In genomic region chr19:8941136-8941514, GRCm38 (mm10) we compare ENCODE assay signal across 8 mouse cellular contexts. TPM values are rescaled to one million over a fixed set of nuclear protein-coding genes. Genes with fewer than 3 reads are reported as not detected.
DNase-seq lines count a peak whose midpoint lies in the region; ATAC-seq and TF ChIP-seq lines count a peak whose summit lies in the region.

No protein-coding gene starts in this region.

- H3K36me3 ChIP-seq in heart, embryonic 13.5 days, result peaks cover 58% of the 10 kb centered on the region
- H3K36me3 ChIP-seq in ES-Bruce4 (ENCODE audit: control insufficient read depth, insufficient read depth, low read length, poor library complexity, severe bottlenecking), result peaks cover 13% of the 10 kb centered on the region
- peaks cover 15% of the 10 kb centered on the region for H3K36me3 ChIP-seq in forebrain, embryonic 15.5 days
- peaks cover 21% of the 10 kb centered on the region for H3K36me3 ChIP-seq in liver, embryonic 16.5 days (ENCODE audit: control insufficient read depth, insufficient read depth)

- 33% methylated on average over 10 of the region's 10 CpGs for WGBS in heart, embryonic 13.5 days
- 34% methylated on average over 10 of the region's 10 CpGs for WGBS in forebrain, embryonic 15.5 days
- 49% methylated on average over 10 of the region's 10 CpGs for WGBS in liver, embryonic 16.5 days (ENCODE audit: insufficient replicate concordance)

- no peak for TF ChIP-seq EP300 in ES-Bruce4 (IDR thresholded peaks at IDR 0.05; ENCODE audit: insufficient read depth, low read depth, low read length)

- peak overlapping the region; percentile 77 for H3K27ac ChIP-seq in heart, embryonic 13.5 days (replicated peaks)
- peak overlapping the region; percentile 28 for H3K27ac ChIP-seq in ES-Bruce4 (ENCODE audit: insufficient read depth, low read length)
- peak overlapping the region; percentile 95 for H3K27ac ChIP-seq in forebrain, embryonic 15.5 days (replicated peaks)
- H3K27ac ChIP-seq in liver, embryonic 16.5 days (ENCODE audit: low read length), result peak overlapping the region; percentile 98

- no peaks in the 10 kb centered on the region for H3K9me3 ChIP-seq in heart, embryonic 13.5 days
- H3K9me3 ChIP-seq in ES-Bruce4 (replicated peaks; ENCODE audit: control insufficient read depth, insufficient read depth, low read length, poor library complexity, severe bottlenecking), result no peaks in the 10 kb centered on the region
- no peaks in the 10 kb centered on the region for H3K9me3 ChIP-seq in forebrain, embryonic 15.5 days
- H3K9me3 ChIP-seq in liver, embryonic 16.5 days (replicated peaks; ENCODE audit: control insufficient read depth, low read length), result no peaks in the 10 kb centered on the region

- H3K4me1 ChIP-seq in heart, embryonic 13.5 days, result peaks cover 39% of the 10 kb centered on the region
- H3K4me1 ChIP-seq in ES-Bruce4 (ENCODE audit: control insufficient read depth, insufficient read depth, low read length), result peaks cover 2% of the 10 kb centered on the region
- peaks cover 40% of the 10 kb centered on the region for H3K4me1 ChIP-seq in forebrain, embryonic 15.5 days
- peaks cover 41% of the 10 kb centered on the region for H3K4me1 ChIP-seq in liver, embryonic 16.5 days (ENCODE audit: control insufficient read depth, low read depth, low read length)

- no peak for ATAC-seq in heart, embryonic 13.5 days (ENCODE audit: extremely low read depth, insufficient number of reproducible peaks, low FRiP score, low TSS enrichment)
- ATAC-seq in forebrain, embryonic 15.5 days (replicated peaks), result peak; percentile 18; the same call in 1 of the 2 replicates
- no peak for ATAC-seq in liver, embryonic 16.5 days (ENCODE audit: low read depth)

- no peak for TF ChIP-seq POLR2A in ES-Bruce4 (IDR thresholded peaks at IDR 0.05; ENCODE audit: insufficient read depth, low read length)

- peak overlapping the region; percentile 92 for H3K4me3 ChIP-seq in heart, embryonic 13.5 days
- peak overlapping the region; percentile 16 for H3K4me3 ChIP-seq in ES-Bruce4 (ENCODE audit: low read depth, low read length)
- H3K4me3 ChIP-seq in forebrain, embryonic 15.5 days, result peak overlapping the region; percentile 100
- H3K4me3 ChIP-seq in liver, embryonic 16.5 days (ENCODE audit: low read depth, low read length), result peak overlapping the region; percentile 78

- H3K4me2 ChIP-seq in heart, embryonic 13.5 days, result peak overlapping the region; percentile 82
- H3K4me2 ChIP-seq in forebrain, embryonic 15.5 days (replicated peaks), result peak overlapping the region; percentile 68
- H3K4me2 ChIP-seq in liver, embryonic 16.5 days (ENCODE audit: low read depth, low read length), result peak overlapping the region; percentile 80

- H3K27me3 ChIP-seq in heart, embryonic 13.5 days (replicated peaks), result no peaks in the 10 kb centered on the region
- no peaks in the 10 kb centered on the region for H3K27me3 ChIP-seq in ES-Bruce4 (ENCODE audit: control insufficient read depth, insufficient read depth, low read length, poor library complexity, severe bottlenecking)
- H3K27me3 ChIP-seq in forebrain, embryonic 15.5 days, result no peaks in the 10 kb centered on the region
- no peaks in the 10 kb centered on the region for H3K27me3 ChIP-seq in liver, embryonic 16.5 days (ENCODE audit: control insufficient read depth, insufficient read depth, low read depth, low read length)

- peak overlapping the region; percentile 98 for H3K9ac ChIP-seq in heart, embryonic 13.5 days
- peak overlapping the region; percentile 84 for H3K9ac ChIP-seq in ES-Bruce4 (ENCODE audit: low read depth, poor library complexity, severe bottlenecking)
- peak overlapping the region; percentile 99 for H3K9ac ChIP-seq in forebrain, embryonic 15.5 days (replicated peaks)
- H3K9ac ChIP-seq in liver, embryonic 16.5 days (ENCODE audit: low read depth, low read length), result peak overlapping the region; percentile 96

- DNase-seq in heart, adult 8-10 months (ENCODE audit: low spot score), result no peak
- DNase-seq in layer of hippocampus, postnatal 25 days (ENCODE audit: extremely low spot score in 1 of 2, low spot score in 1 of 2), result no peak
- DNase-seq in adrenal gland, adult 18-20 months (ENCODE audit: low spot score in 2 of 2), result no peak
- DNase-seq in gastrocnemius, postnatal 10 days, result no peak

- no peak for TF ChIP-seq CTCF in ES-Bruce4 (IDR thresholded peaks at IDR 0.05; ENCODE audit: low read depth, low read length)

RNA-seq across cellular contexts. Expression of gene Mta2, which starts 0.6 kb away (rescaled TPM):
- polyA plus RNA-seq in heart, embryonic 13.5 days (2015; fragmentation: Nextera tagmentation; extraction: Ambion mirVana), result 83.6 and 88.0 TPM in 2 replicates
- total RNA-seq in heart, adult 8-10 months (2022), result 10 to 100 TPM; 28.2 to 33.7 (median 30.4) TPM
- polyA plus RNA-seq in ES-Bruce4 (2011; ENCODE audit: insufficient read depth, insufficient read length, low read depth, missing spikeins), result 106 and 108 TPM in 2 replicates
- 171 and 175 TPM in 2 replicates for polyA plus RNA-seq in forebrain, embryonic 15.5 days (2015; fragmentation: Nextera tagmentation; extraction: Ambion mirVana)
- polyA plus RNA-seq in liver, embryonic 16.5 days (2015; fragmentation: Nextera tagmentation; extraction: Ambion mirVana), result 73.9 and 82.3 TPM in 2 replicates
- 10 to 100 TPM; 51.2 to 58.4 TPM for total RNA-seq in layer of hippocampus, postnatal 25 days (2021)
- 10 to 100 TPM; 81.1 to 89.8 TPM for total RNA-seq in adrenal gland, adult 18-20 months (2021)
- 10 to 100 TPM; 37.7 to 49.7 TPM for total RNA-seq in gastrocnemius, postnatal 10 days (2021)

RNA-seq across cellular contexts. Expression of gene Eml3, which starts 11.8 kb away (rescaled TPM):
- polyA plus RNA-seq in heart, embryonic 13.5 days (2015; fragmentation: Nextera tagmentation; extraction: Ambion mirVana), result 14.4 and 14.9 TPM in 2 replicates
- 1 to 10 TPM; 7.2 to 9.1 (median 7.5) TPM for total RNA-seq in heart, adult 8-10 months (2022)
- polyA plus RNA-seq in ES-Bruce4 (2011; ENCODE audit: insufficient read depth, insufficient read length, low read depth, missing spikeins), result 19.2 and 20.4 TPM in 2 replicates
- polyA plus RNA-seq in forebrain, embryonic 15.5 days (2015; fragmentation: Nextera tagmentation; extraction: Ambion mirVana), result 10.4 and 11.7 TPM in 2 replicates
- 11.4 and 12.8 TPM in 2 replicates for polyA plus RNA-seq in liver, embryonic 16.5 days (2015; fragmentation: Nextera tagmentation; extraction: Ambion mirVana)
- total RNA-seq in layer of hippocampus, postnatal 25 days (2021), result 10 to 100 TPM in 1 of 2 experiments, 1 to 10 TPM in 1; 9.1 to 11.1 TPM
- 10 to 100 TPM; 41.5 to 59.5 TPM for total RNA-seq in adrenal gland, adult 18-20 months (2021)
- total RNA-seq in gastrocnemius, postnatal 10 days (2021), result 10 to 100 TPM; 11.7 to 15.9 TPM

RNA-seq across cellular contexts. Expression of gene Rom1, which starts 12.0 kb away (rescaled TPM):
- polyA plus RNA-seq in heart, embryonic 13.5 days (2015; fragmentation: Nextera tagmentation; extraction: Ambion mirVana), result 2.4 and 2.7 TPM in 2 replicates
- total RNA-seq in heart, adult 8-10 months (2022), result 10 to 100 TPM; 22.0 to 37.5 (median 28.1) TPM
- 1.6 and 2.2 TPM in 2 replicates for polyA plus RNA-seq in ES-Bruce4 (2011; ENCODE audit: insufficient read depth, insufficient read length, low read depth, missing spikeins)
- polyA plus RNA-seq in forebrain, embryonic 15.5 days (2015; fragmentation: Nextera tagmentation; extraction: Ambion mirVana), result 0.87 and 1.5 TPM in 2 replicates
- polyA plus RNA-seq in liver, embryonic 16.5 days (2015; fragmentation: Nextera tagmentation; extraction: Ambion mirVana), result 2.4 and 2.6 TPM in 2 replicates
- 1 to 10 TPM; 4.8 to 6.4 TPM for total RNA-seq in layer of hippocampus, postnatal 25 days (2021)
- 10 to 100 TPM; 29.8 to 49.2 TPM for total RNA-seq in adrenal gland, adult 18-20 months (2021)
- total RNA-seq in gastrocnemius, postnatal 10 days (2021), result 1 to 10 TPM; 4.2 to 5.6 TPM

RNA-seq across cellular contexts. Expression of gene Tut1, which starts 12.5 kb away (rescaled TPM):
- polyA plus RNA-seq in heart, embryonic 13.5 days (2015; fragmentation: Nextera tagmentation; extraction: Ambion mirVana), result 16.3 and 17.1 TPM in 2 replicates
- total RNA-seq in heart, adult 8-10 months (2022), result 10 to 100 TPM in 1 of 4 experiments, 1 to 10 TPM in 3; 8.1 to 10.3 (median 8.6) TPM
- 26.4 and 30.1 TPM in 2 replicates for polyA plus RNA-seq in ES-Bruce4 (2011; ENCODE audit: insufficient read depth, insufficient read length, low read depth, missing spikeins)
- 34.1 and 34.7 TPM in 2 replicates for polyA plus RNA-seq in forebrain, embryonic 15.5 days (2015; fragmentation: Nextera tagmentation; extraction: Ambion mirVana)
- 12.6 and 12.9 TPM in 2 replicates for polyA plus RNA-seq in liver, embryonic 16.5 days (2015; fragmentation: Nextera tagmentation; extraction: Ambion mirVana)
- total RNA-seq in layer of hippocampus, postnatal 25 days (2021), result 10 to 100 TPM; 19.4 to 20.1 TPM
- 10 to 100 TPM; 23.1 to 26.1 TPM for total RNA-seq in adrenal gland, adult 18-20 months (2021)
- total RNA-seq in gastrocnemius, postnatal 10 days (2021), result 10 to 100 TPM in 1 of 2 experiments, 1 to 10 TPM in 1; 9.1 to 11.2 TPM

RNA-seq across cellular contexts. Expression of gene B3gat3, which starts 21.0 kb away (rescaled TPM):
- 40.6 and 41.4 TPM in 2 replicates for polyA plus RNA-seq in heart, embryonic 13.5 days (2015; fragmentation: Nextera tagmentation; extraction: Ambion mirVana)
- 10 to 100 TPM; 39.3 to 41.5 (median 40.6) TPM for total RNA-seq in heart, adult 8-10 months (2022)
- 26.6 and 26.8 TPM in 2 replicates for polyA plus RNA-seq in ES-Bruce4 (2011; ENCODE audit: insufficient read depth, insufficient read length, low read depth, missing spikeins)
- polyA plus RNA-seq in forebrain, embryonic 15.5 days (2015; fragmentation: Nextera tagmentation; extraction: Ambion mirVana), result 78.9 and 81.0 TPM in 2 replicates
- polyA plus RNA-seq in liver, embryonic 16.5 days (2015; fragmentation: Nextera tagmentation; extraction: Ambion mirVana), result 19.8 and 20.5 TPM in 2 replicates
- total RNA-seq in layer of hippocampus, postnatal 25 days (2021), result 100 to 1,000 TPM; 169 to 172 TPM
- 10 to 100 TPM; 60.5 to 65.7 TPM for total RNA-seq in adrenal gland, adult 18-20 months (2021)
- total RNA-seq in gastrocnemius, postnatal 10 days (2021), result 10 to 100 TPM; 23.4 to 27.6 TPM

Comparison
In these comparisons a context has a peak if more than half of its experiments do, and no peak if none do; other contexts are left out.
1. H3K27ac ChIP-seq: peak in every context shown above with its lines; median percentile 98 in liver, embryonic 16.5 days; 95 in forebrain, embryonic 15.5 days; 77 in heart, embryonic 13.5 days; 28 in ES-Bruce4.
2. H3K4me3 ChIP-seq: peak in every context shown above with its lines; median percentile 100 in forebrain, embryonic 15.5 days; 92 in heart, embryonic 13.5 days; 78 in liver, embryonic 16.5 days; 16 in ES-Bruce4.